Mouse (Mus musculus) c-Kit-positive CD71-positive TER-119-negative erythroid progenitor cells, embryonic 14.5 days (primary cell): ENCODE measurements around the gene Stxbp5l.
"Not testable (repeated sequence)": the region's sequence is repeated elsewhere in the genome, so short reads cannot be mapped to it uniquely, and the experiment has no call there.

Source experiments
- DNase-seq: peaks from one replicate; pipeline ENCODE4 v3.0.0-alpha.2; 2013; ENCODE audit warnings: low read depth

The Stxbp5l gene

GRCm38 (mm10) chr16:37384821-37385344 lies at the start of gene Stxbp5l:
Stxbp5l (minus strand) TSS chr16:37384962.
- DNase-seq = peak; percentile 36

- DNase-seq = no peak
Observed at GRCm38 (mm10) chr16:37433418-37434204, 48.8 kb upstream of the Stxbp5l start.

DNA sequence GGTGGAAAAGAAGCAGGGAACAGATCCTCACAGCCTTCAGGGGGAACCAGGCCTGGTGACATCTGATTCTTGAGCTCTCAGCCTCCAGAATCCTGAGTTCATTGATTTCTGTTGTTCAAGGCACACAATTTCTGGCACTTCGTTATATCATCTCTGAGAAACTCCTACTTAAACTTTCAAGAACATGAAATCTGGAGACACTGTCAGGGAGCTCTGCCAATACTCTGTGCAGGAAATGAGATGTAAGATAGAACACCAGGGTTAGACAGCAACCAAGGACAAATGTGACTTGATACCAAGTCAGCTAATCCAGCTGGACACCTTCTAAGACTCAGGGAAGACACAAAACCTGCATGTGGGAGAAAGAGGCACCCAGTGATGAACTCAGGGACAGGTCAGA lies 40.7 kb upstream of the Stxbp5l start:
- no peak for DNase-seq

GRCm38 (mm10) chr16:37422874-37423273 lies 38.1 kb upstream of the Stxbp5l start:
- DNase-seq = no peak

GRCm38 (mm10) chr16:37421851-37422250 lies 37.1 kb upstream of the Stxbp5l start:
- DNase-seq = no peak

DNA sequence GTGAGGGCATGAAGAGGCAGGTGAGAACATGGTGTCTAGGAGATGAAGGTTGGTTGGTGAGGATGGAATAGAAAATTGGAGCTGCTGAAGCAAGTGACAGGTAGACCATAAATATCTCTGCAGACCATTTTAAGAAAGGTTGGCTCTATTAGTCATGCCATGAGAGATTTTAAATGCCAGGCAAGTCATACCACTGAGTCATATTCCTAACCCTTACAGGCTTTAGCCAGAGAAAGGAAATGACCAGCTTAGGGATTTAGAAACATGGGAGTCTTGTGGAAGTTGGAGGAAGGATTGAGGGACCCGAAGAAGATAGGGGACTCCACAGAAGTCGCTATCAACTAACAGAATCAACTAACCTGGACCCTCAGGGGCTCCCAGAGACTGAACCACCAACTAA lies 35.8 kb upstream of the Stxbp5l start:
- DNase-seq = no peak

GRCm38 (mm10) chr16:37405536-37405935 lies 20.8 kb upstream of the Stxbp5l start:
- DNase-seq = no peak

DNA sequence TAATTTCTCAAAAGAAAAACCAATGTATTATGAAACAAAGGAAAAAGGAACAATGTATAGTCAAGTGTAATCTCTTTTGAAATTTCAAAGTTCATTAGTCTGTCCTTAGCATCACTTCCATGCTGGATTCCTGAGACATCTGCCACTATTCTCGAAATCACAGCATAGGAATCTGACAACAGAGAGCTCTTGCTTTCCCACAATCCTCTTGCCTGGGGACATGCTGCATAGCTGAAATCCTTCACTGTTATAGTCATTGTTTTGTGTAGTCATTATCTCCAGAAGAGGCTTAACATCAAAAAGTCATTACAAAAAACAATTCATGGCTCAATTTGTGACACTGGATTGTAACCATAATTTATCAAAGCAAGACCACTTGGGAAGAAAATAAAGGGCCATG lies 20.2 kb upstream of the Stxbp5l start:
- DNase-seq = no peak

DNA sequence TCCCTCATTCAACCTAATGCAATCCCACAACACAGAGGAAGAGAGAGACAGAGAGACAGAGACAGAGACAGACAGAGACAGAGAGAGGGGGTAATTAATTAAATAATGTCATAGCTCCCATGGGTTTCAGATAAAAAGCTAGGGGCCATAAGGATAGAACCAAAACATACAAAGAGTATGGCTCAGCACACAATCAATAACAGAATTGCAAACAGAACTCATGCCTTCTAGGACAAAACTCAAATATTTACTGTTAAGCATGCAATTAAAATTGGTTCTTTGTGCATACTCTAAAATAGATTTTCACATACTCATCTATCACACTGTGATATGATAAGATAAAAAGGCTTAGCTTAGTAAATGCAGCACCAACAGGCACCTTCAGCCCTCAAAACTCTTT lies 5.2 kb upstream of the Stxbp5l start:
- DNase-seq = no peak

DNA sequence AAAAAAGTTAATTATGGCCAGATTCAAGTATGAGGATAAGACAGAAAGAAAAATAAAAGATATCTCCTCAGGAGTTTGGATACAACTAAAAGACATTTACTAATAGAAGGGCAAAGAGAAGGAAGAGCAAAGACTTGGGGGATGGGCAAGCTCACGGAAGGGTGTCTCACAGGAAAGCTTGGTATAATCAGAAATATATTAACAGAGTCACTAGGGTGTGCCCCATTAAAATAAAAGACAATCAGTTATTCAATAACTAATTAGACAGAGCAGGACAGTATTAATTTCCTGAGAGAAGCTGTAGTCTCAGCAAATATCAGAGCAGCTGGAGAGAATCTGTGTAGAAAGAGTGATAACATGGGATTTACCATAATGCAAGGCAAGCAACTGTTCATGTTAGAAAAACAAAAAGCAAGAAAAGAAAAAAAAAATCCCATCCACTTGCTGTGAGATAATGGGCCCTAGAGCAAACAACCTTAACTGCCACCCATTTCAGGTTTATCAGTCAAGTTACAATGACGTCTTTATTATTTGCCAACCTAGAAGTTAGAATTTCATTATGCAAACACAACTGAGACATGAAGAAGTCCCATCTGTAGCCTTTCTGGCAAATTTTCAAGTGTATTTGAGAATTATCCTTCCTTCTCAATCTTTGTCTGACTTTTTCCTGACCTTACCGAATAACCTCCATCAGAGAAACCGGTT lies 4.6 kb upstream of the Stxbp5l start:
- no peak for DNase-seq

- no peak for DNase-seq
Observed at GRCm38 (mm10) chr16:37384369-37384768, 393 bp downstream of the Stxbp5l start.

- DNase-seq = no peak
Observed at GRCm38 (mm10) chr16:37383426-37383825, 1.3 kb downstream of the Stxbp5l start.

DNA sequence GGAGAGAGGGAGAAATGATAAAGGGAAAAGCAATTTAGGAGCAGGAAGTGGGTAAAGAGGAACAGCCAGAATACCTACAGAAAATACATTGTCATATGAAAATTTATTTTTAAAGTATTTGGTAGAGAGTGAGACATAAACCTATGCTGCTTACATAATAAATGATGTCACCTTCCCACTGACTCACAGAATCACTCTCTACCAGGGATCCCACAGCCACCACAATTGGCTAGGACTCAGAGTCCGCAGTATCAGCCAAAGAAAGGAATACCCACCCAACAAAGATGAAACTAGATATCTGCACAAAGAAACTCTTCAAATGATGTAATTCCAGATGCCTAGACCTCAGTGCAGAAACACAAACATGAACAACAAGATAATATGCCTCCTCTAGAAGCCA lies 12.0 kb downstream of the Stxbp5l start:
- DNase-seq = no peak

DNA sequence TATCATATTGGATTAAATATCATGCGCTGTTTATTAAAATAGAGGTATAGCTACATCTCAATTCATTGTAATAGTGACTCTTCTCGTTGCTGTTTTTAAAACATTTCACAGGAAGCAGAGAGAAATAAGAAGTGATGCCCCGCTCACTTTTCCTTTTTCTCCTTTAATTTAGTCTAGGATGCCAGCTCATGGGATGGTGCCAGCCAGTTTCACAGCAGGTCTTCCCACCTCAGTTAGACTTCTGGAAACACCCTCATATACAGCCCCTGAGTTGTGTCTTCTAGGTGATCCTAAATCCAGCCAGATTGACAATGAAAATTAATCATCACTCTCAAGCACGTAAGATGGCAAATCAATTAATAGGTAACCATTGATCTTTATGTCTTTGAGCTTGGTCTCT lies 17.3 kb downstream of the Stxbp5l start:
- DNase-seq = no peak

GRCm38 (mm10) chr16:37363958-37364357 lies 20.8 kb downstream of the Stxbp5l start:
- DNase-seq = no peak

DNA sequence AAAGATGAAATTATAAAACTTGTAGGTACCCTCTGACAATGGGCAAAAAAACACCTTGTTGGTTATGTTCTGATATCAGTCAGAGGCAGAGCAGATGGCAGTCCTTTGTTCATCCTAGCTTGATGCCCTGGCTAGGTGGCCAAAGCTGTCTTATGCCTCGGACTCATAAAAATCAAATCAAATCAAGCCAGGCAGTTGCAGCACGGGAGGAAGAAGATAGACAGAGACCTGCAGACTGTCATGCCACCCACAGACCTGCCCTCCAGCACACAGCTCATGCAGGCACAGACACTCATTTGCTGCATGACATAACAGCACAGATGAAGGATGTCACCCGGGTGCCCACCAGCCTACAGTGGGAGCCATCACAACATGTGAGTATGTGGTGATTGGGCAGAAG lies 29.1 kb downstream of the Stxbp5l start:
- DNase-seq = no peak

- DNase-seq = no peak
Observed at GRCm38 (mm10) chr16:37347092-37347491, 37.7 kb downstream of the Stxbp5l start.

- DNase-seq = no peak
Observed at GRCm38 (mm10) chr16:37344960-37345359, 39.8 kb downstream of the Stxbp5l start.

GRCm38 (mm10) chr16:37341446-37341845 lies 43.3 kb downstream of the Stxbp5l start:
- not testable (repeated sequence) for DNase-seq

- DNase-seq = no peak
Observed at GRCm38 (mm10) chr16:37338177-37338576, 46.6 kb downstream of the Stxbp5l start.

GRCm38 (mm10) chr16:37337529-37337928 lies 47.2 kb downstream of the Stxbp5l start:
- no peak for DNase-seq

GRCm38 (mm10) chr16:37304441-37304840 lies 80.3 kb downstream of the Stxbp5l start:
- no peak for DNase-seq

DNA sequence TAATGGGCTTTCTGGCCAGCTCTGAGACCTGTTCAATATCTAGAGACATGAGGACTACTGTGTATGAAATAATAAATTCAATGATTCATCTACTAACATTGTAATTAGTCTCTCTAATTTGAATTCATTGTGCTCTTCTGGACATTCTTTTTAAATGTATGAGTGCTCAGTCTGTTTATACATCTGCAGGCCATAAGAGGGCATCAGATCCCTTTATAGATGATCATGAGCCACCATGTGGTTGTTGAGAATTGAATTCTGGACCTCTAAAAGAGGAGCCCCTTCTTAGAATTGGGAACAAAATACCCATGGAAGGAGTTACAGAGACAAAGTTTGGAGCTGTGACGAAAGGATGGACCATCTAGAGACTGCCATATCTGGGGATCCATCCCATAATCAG lies 92.2 kb downstream of the Stxbp5l start:
- no peak for DNase-seq
